Mouse (Mus musculus) monocyte, adult 2 months (primary cell): Measurements from ENCODE around the gene Enpp4.

Source experiments
- DNase-seq, 2 experiments: peaks; one replicate each; pipeline ENCODE4 v3.0.0; 2022; ENCODE audit warnings: low spot score in 2 of 2, low read depth in 1 of 2

Gene Enpp4

GRCm38 (mm10) chr17:44100486-44100885 lies 5.1 kb downstream of the Enpp4 start:
- no peak for DNase-seq

DNA sequence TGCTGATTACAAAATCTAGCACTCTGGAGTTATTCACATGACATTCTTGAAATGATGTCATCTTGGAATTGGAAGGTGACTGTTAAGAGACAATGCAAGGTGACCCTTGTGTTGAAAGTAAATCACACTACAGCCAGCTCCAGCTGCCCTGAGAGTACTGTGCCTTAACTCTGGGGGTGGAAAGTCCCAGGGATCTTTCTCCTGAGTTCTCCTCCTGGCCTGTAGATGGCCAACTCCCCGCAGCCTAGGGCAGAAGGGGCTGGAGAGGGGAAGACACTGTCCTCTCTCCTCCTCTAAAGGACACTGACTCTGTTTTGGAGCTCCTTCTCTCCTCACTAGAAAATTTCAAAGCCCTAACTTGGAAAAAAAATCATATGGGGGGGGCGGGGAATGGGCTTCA lies 14.1 kb downstream of the Enpp4 start:
- DNase-seq: no peak

DNA sequence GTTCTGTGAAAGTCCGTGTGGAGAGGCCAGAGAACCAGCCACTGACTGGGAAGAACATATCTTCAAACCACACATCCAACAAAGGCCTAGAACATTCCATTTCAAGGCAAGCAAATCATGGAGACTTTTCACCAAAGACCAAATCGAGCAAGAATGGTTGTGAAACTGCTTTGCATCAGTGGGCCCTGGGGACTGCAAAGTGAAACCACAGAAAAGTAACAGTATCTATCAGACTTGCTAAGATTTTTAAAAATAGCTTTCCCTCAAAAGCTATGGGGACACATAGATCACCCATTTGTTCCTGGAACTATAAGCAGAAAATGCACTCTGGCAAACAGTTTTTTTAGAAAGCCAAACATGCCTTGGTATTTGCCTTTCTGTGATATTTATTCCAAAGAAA lies 14.7 kb downstream of the Enpp4 start:
- no peak for DNase-seq

- DNase-seq: no peak
These were observed 17.4 kb downstream of the Enpp4 start for GRCm38 (mm10) chr17:44088226-44088625.

GRCm38 (mm10) chr17:44083156-44083555 lies 22.5 kb downstream of the Enpp4 start:
- no peak for DNase-seq

DNA sequence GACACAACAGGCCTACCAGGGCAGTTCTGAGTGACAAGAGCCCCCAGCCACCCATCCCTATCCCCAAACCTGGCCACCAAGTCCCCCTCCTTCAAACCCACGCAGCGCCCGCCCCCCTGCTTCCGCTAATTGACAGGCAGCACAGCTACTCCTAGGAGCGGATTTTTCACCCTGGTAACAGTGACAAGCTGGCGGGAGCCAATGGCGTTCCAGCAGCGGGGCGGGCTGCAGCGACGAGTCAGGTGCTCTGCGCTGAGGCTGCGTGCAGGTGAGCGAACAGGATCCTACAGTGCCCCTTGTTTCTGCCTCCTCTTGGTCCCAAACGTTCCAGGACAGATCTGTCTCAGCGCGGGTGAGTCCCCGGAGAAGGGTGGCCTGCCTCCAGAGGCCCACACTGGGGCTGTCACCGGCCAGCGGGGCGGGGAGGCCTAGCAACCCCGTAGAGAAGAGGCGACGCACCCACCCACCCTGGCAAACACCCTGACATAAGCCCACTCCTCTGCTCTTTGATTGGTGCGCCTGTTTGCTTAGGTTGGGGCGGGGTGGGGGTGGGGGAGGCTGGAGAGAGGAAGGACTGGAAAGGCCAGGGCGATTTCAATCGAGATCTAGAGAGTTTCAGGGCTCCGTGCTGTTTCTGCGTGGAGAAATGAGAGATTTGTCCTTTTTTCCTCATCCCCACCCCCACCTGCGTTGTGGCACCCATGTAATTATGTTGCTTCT lies 26.8 kb downstream of the Enpp4 start, which contains the start of gene Enpp5:
Enpp5 (plus strand) TSS at position 183 of the 720 bp plus-strand sequence.
- DNase-seq: peak in 1 of 2 experiments; percentile 25

GRCm38 (mm10) chr17:44077843-44078160 lies 27.8 kb downstream of the Enpp4 start:
- no peak for DNase-seq

DNA sequence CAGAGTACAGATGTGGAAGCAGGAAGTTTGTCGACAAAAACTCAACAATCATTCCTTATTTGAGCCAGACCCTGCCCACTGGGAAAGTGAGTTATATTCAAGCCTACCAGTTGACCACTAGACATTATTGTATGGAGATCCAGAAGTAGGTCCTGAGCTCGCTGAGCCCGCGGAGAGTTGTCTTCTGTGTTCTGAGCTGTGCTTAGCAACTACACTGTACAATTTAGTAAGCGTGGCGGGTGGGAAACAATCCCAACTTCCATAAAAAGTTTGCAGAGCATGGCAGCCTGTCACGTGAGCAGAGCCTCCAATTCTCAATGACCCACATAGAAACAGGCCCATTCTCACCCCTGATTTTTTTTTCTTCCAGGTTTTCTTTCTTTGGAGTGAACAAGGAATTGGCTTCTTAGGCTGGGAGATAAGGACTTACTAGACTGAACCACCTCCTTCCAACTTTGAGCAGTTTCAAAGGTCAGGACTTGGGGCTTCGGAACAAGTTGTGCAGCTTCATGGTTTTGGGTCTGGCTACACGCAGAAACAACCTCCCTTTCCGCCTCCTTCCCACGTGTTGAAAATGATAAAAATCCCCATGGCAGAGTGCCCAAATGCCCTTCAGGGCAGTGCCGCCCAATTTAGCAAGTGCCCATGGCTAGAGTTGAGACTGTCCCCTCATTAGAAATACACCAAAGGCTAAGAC lies 28.3 kb downstream of the Enpp4 start:
- DNase-seq: no peak

DNA sequence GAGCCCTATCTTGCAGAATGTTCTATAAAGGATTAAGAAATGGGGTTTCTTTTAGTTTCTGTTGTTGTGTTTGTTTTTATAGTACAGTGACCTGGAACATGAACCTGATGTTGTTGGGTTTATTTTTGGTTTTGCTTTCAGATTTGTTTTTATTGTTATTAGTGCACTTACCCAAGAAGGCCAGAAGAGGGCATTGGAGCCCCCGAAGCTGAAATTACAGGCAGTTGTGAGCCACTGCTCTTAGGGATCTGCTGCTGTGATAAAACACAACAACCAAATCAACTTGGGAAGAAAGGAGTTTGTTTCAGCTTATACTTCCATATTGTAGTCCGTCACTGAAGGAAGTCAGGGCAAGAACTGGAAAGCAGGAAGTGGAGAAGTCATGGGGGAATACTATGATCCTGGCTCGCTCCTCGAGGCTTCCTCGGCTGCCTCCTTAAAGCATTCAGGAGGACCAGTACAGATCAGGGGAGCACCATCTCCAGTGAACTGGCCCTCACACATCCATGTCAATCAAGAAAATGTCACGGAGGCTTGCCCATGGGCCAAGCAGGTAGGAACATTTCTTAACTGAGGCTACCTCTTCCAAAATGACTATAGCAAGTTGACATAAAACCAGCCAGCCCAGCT lies 29.4 kb downstream of the Enpp4 start:
- DNase-seq: no peak

GRCm38 (mm10) chr17:44075601-44076000 lies 30.0 kb downstream of the Enpp4 start:
- DNase-seq: no peak

DNA sequence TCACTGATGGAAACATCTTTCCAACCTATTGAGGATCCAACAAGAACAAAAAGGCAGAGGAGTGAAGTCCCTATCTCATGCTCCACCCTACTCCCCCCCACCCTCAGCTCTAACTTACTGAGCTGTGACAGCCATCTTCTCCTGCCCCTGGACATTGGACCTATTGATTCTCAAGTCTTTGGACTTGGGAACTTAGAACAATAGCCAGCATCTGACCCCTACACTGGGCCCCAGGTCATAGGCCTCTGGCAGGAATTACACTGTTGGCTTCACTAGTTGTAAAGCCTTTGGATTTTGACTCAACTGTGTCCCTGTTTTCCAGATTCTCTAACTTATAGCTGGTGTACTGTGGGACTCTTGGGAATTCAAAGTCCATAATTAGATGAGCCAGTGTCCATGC lies 33.9 kb downstream of the Enpp4 start:
- DNase-seq: no peak

GRCm38 (mm10) chr17:44068876-44069275 lies 36.7 kb downstream of the Enpp4 start:
- DNase-seq: no peak

GRCm38 (mm10) chr17:44061289-44061890 lies 44.2 kb downstream of the Enpp4 start:
- DNase-seq: no peak

DNA sequence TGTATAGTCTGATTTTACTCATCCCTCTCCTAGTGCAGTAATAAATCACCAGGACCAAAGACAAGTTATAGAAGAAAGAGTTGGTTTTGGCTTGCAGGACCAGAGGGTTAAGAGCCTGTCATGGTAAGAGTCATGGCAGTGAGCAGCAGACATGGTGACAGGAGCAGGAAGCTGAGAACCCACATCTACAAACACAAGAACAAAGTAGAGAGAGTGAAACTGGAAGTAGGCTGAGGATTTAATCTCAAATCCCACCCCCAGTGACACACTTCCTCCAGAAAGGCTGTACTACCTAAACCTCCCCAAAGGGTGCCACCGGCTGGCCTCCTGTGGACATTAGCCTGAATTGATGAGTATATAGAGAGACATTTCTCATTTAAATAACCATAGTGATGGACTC lies 44.8 kb downstream of the Enpp4 start:
- no peak for DNase-seq

GRCm38 (mm10) chr17:44058145-44058544 lies 47.5 kb downstream of the Enpp4 start:
- no peak for DNase-seq

GRCm38 (mm10) chr17:44057123-44057522 lies 48.5 kb downstream of the Enpp4 start:
- DNase-seq: no peak

DNA sequence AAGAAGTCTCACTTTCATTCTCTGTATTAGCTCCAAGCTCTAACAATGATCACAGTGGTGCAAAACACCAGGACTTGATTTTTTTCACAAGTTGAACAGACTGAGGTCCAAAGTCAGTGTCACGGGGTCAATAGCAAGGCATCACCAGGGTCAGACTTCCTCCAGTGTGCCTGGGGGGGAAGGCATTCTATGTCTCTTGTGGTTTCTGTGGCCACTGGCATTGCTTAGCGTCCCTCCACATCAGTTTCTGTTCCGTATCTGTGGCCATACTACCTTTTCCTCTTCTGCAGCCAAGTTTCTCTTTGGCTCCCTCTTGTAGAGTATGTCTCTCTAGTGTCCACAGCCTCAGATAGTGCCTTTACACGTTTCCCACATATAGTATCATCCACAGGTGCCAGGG lies 52.2 kb downstream of the Enpp4 start:
- DNase-seq: peak; percentile 60 to 69
